Mouse (Mus musculus) limb, embryonic 14.5 days (tissue): Measurements from ENCODE around the gene Gm20388. TPM values are rescaled to one million over a fixed set of nuclear protein-coding genes. Genes with fewer than 3 reads are reported as not detected.

Experiments
- ATAC-seq: fragments of 200-750 bp; cut with Nextera tagmentation; 2 replicates; pipeline ENCODE4 v1.8.0; 2017; ENCODE audit warnings: low read depth, moderate number of reproducible peaks, moderate TSS enrichment; ENCODE audit not compliant: low FRiP score
- DNase-seq: peaks from one replicate; pipeline ENCODE4 v3.0.0-alpha.2; 2015; ENCODE audit warnings: low spot score
- H3K27ac ChIP-seq: fragments of 300-500 bp; sonication (generic); replicated peaks from 2 replicates; pipeline ENCODE4 v1.5.1; 2014; ENCODE audit warnings: low read depth, mild to moderate bottlenecking, low read length, moderate library complexity, mixed read lengths
- H3K27me3 ChIP-seq: fragments of 300-500 bp; sonication (generic); 2 replicates; pipeline ENCODE4 v1.6.1; 2014; ENCODE audit warnings: low read length, mixed read lengths; ENCODE audit not compliant: control insufficient read depth, insufficient read depth
- H3K36me3 ChIP-seq: fragments of 300-500 bp; sonication (generic); 2 replicates; pipeline ENCODE4 v1.6.1; 2014; ENCODE audit warnings: mild to moderate bottlenecking, low read length, moderate library complexity, mixed read lengths; ENCODE audit not compliant: control insufficient read depth, insufficient read depth
- H3K4me1 ChIP-seq: fragments of 300-500 bp; sonication (generic); 2 replicates; pipeline ENCODE4 v1.6.1; 2014; ENCODE audit warnings: antibody characterized with exemption, low read length, mixed read lengths; ENCODE audit not compliant: control insufficient read depth, insufficient read depth
- H3K4me2 ChIP-seq: fragments of 300-500 bp; sonication (generic); replicated peaks from 2 replicates; pipeline ENCODE4 v1.6.1; 2014; ENCODE audit warnings: low read depth, mild to moderate bottlenecking, low read length, moderate library complexity; ENCODE audit not compliant: severe bottlenecking
- H3K4me3 ChIP-seq: fragments of 300-500 bp; sonication (generic); replicated peaks from 2 replicates; pipeline ENCODE4 v1.5.1; 2014; ENCODE audit warnings: low read length
- H3K9ac ChIP-seq: fragments of 300-500 bp; sonication (generic); 2 replicates; pipeline ENCODE4 v1.6.1; 2014; ENCODE audit warnings: mild to moderate bottlenecking, low read depth, low read length, moderate library complexity; ENCODE audit not compliant: severe bottlenecking
- H3K9me3 ChIP-seq: fragments of 300-500 bp; sonication (generic); 2 replicates; pipeline ENCODE4 v1.6.1; 2016; ENCODE audit warnings: low read length; ENCODE audit not compliant: control insufficient read depth
- POLR2A ChIP-seq: fragments of 200-500 bp; IDR thresholded peaks from 2 replicates; pipeline ENCODE4 v1.8.0; 2012; ENCODE audit warnings: inconsistent platforms, mild to moderate bottlenecking, moderate library complexity, borderline replicate concordance; ENCODE audit not compliant: insufficient read depth, insufficient read length; ENCODE audit errors: extremely low read depth
- WGBS: fragments of 180-500 bp; shearing (Covaris S2); extraction: QIAGEN DNeasy Blood & Tissue Kit; methylation state at CpG from one replicate; pipeline ENCODE4 v1.1.7; 2014; 5-methylcytosine and 5-hydroxymethylcytosine counted together
- polyA plus RNA-seq, 2 experiments: library from polyadenylated mRNA; depleted of rRNA in 1 of 2; stranded (reverse) in 1 of 2; unstranded in 1 of 2; fragments of >200 nt; fragmentation: Nextera tagmentation in 1 of 2; extraction: Ambion mirVana in 1 of 2; gene quantifications; 2 replicates each; pipeline versions ENCODE4 v1.2.1 to v1.2.3; 2012 to 2014

Gene Gm20388
- polyA plus RNA-seq, 2 experiments, result 1.9 to 49.9 TPM

- DNase-seq (no peak), ATAC-seq (no peak)
- 19% methylated on average over 1 of the region's 1 CpGs for WGBS
Measured at GRCm38 (mm10) chr8:122960932-122961331, 3050.3 kb downstream of the Gm20388 start.

GRCm38 (mm10) chr8:122961458-122961857 lies 3050.8 kb downstream of the Gm20388 start:
- ATAC-seq, result no peak
- TF ChIP-seq POLR2A, result no peak
- Histone ChIP-seq H3K27me3 (no peaks in the 10 kb centered on the region), H3K4me1 (peaks cover 7% of the 10 kb centered on the region; the same call in 1 of the 2 replicates), H3K4me2 (no peak overlapping the region), H3K27ac (no peak overlapping the region), H3K9ac (no peak overlapping the region), H3K4me3 (no peak overlapping the region), H3K36me3 (no peaks in the 10 kb centered on the region), H3K9me3 (no peaks in the 10 kb centered on the region)
- DNase-seq, result no peak
- 48% methylated on average over 2 of the region's 2 CpGs for WGBS

More at GRCm38 (mm10) chr8:122960932-122961331, 3050.3 kb downstream of the Gm20388 start:
- no peak overlapping the region for H3K27ac ChIP-seq
- no peaks in the 10 kb centered on the region for H3K36me3 ChIP-seq
- no peak overlapping the region for H3K9ac ChIP-seq
- H3K4me3 ChIP-seq, result no peak overlapping the region
- H3K4me1 ChIP-seq, result peaks cover 7% of the 10 kb centered on the region; the same call in 1 of the 2 replicates
- TF ChIP-seq POLR2A, result no peak
- no peaks in the 10 kb centered on the region for H3K27me3 ChIP-seq
- no peak overlapping the region for H3K4me2 ChIP-seq
- H3K9me3 ChIP-seq, result no peaks in the 10 kb centered on the region

GRCm38 (mm10) chr8:122962046-122962445 lies 3051.4 kb downstream of the Gm20388 start:
- Histone ChIP-seq H3K9ac (no peak overlapping the region), H3K4me3 (no peak overlapping the region), H3K4me1 (peaks cover 7% of the 10 kb centered on the region; the same call in 1 of the 2 replicates), H3K4me2 (no peak overlapping the region), H3K36me3 (no peaks in the 10 kb centered on the region), H3K27ac (no peak overlapping the region), H3K9me3 (no peaks in the 10 kb centered on the region), H3K27me3 (no peaks in the 10 kb centered on the region)
- no peak for TF ChIP-seq POLR2A
- ATAC-seq (no peak), DNase-seq (no peak)
- 69% methylated on average over 5 of the region's 5 CpGs for WGBS

GRCm38 (mm10) chr8:122966638-122967037 lies 3056.0 kb downstream of the Gm20388 start:
- H3K9me3 ChIP-seq, result no peaks in the 10 kb centered on the region
- peaks cover 14% of the 10 kb centered on the region for H3K36me3 ChIP-seq
- H3K4me1 ChIP-seq, result no peaks in the 10 kb centered on the region; the same call in 1 of the 2 replicates
- no peaks in the 10 kb centered on the region for H3K27me3 ChIP-seq
- H3K27ac ChIP-seq, result no peak overlapping the region
- 89% methylated on average over 3 of the region's 3 CpGs for WGBS
- ATAC-seq (no peak), DNase-seq (no peak)
- H3K9ac ChIP-seq, result no peak overlapping the region
- no peak overlapping the region for H3K4me2 ChIP-seq
- TF ChIP-seq POLR2A, result no peak
- H3K4me3 ChIP-seq, result no peak overlapping the region

- Histone ChIP-seq H3K27me3 (no peaks in the 10 kb centered on the region), H3K4me3 (no peak overlapping the region), H3K9me3 (no peaks in the 10 kb centered on the region), H3K36me3 (peaks cover 19% of the 10 kb centered on the region), H3K4me1 (no peaks in the 10 kb centered on the region), H3K9ac (no peak overlapping the region), H3K4me2 (no peak overlapping the region), H3K27ac (no peak overlapping the region)
- TF ChIP-seq POLR2A, result no peak
- WGBS, result 85% methylated on average over 3 of the region's 3 CpGs
- no peak for DNase-seq
- no peak for ATAC-seq
Measured at GRCm38 (mm10) chr8:122968145-122968544, 3057.5 kb downstream of the Gm20388 start.

GRCm38 (mm10) chr8:122969964-122970620 lies 3059.5 kb downstream of the Gm20388 start:
- H3K9me3 ChIP-seq, result no peaks in the 10 kb centered on the region
- TF ChIP-seq POLR2A, result no peak
- no peak overlapping the region for H3K4me3 ChIP-seq
- H3K27me3 ChIP-seq, result no peaks in the 10 kb centered on the region
- DNase-seq, result no peak
- no peak overlapping the region for H3K4me2 ChIP-seq
- no peak overlapping the region for H3K27ac ChIP-seq
- H3K9ac ChIP-seq, result no peak overlapping the region
- WGBS, result 66% methylated on average over 3 of the region's 3 CpGs
- no peak for ATAC-seq
- no peaks in the 10 kb centered on the region for H3K4me1 ChIP-seq
- peaks cover 32% of the 10 kb centered on the region for H3K36me3 ChIP-seq
